Mouse (Mus musculus): ENCODE data around the gene Rreb1. TPM values are rescaled to one million over a fixed set of nuclear protein-coding genes. Genes with fewer than 3 reads are reported as not detected.
A peak's percentile ranks its signal among the peaks of the same experiment; 100 is the strongest.

Rreb1 gene
- total and polyA plus RNA-seq, 2 experiments: 9.0 to 12.4 TPM

DNA sequence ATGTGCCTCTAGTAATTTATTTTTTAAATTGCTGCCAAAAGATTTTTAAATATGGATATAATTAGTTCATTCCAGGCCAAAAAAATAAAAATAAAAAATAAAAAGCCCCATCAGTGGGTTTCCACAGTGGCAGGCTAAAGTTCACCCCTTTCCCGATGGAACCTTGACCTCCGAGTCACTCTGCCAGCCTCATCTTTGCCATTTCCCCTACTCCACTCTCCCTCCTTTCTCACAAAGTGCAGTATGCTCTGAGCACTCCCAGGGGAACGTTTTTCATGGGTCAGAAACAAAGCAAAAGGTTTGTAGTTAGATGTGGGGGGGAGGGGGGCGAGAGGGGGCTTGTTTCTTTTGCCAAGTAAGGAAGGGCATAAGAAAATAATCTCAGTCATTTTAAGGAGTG lies 98.6 kb downstream of the Rreb1 start:
- TF ChIP-seq CTCF (IDR thresholded peaks at IDR 0.05; ENCODE audit: low read depth, low read length) (no peak), POLR2A (IDR thresholded peaks at IDR 0.05; ENCODE audit: extremely low read depth, insufficient read depth, low read length) (no peak)
- H3K4me1 ChIP-seq (ENCODE audit: control insufficient read depth, insufficient read depth, low read length): peaks cover 65% of the 10 kb centered on the region

DNA sequence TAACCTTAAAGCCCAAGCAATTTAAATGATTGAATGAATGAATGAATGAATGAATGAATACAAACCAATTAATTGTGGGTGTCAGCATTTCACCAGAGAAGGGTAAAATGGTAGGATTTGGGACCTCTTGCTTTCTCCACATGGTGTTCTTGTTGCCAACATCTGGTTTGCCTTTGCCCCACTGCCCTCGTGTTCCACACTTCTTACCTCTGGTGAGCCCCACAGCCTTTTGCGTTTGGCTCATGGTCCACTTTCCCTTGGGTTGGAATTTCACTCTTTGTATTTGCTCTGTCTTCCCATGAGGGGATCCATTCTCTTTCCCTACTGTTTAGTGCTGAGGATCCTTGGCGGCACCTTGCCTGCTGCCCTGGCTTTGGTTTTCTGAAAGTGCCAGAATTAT lies 99.0 kb downstream of the Rreb1 start:
- no peaks in the 10 kb centered on the region for H3K36me3 ChIP-seq (ENCODE audit: control insufficient read depth, insufficient read depth, low read length)
- peaks cover 66% of the 10 kb centered on the region for H3K4me1 ChIP-seq (ENCODE audit: control insufficient read depth, insufficient read depth, low read length)
- 24% methylated on average over 3 of the region's 3 CpGs for WGBS
- H3K27ac ChIP-seq (replicated peaks; ENCODE audit: insufficient read depth, low read depth, low read length): peak overlapping the region; percentile 89
- no peaks in the 10 kb centered on the region for H3K27me3 ChIP-seq (ENCODE audit: control insufficient read depth, insufficient read depth, low read length)
- no peak overlapping the region for H3K4me3 ChIP-seq (ENCODE audit: insufficient read depth, low read depth, low read length)
- H3K9ac ChIP-seq (ENCODE audit: low read depth, low read length): no peak overlapping the region
- TF ChIP-seq POLR2A (IDR thresholded peaks at IDR 0.05; ENCODE audit: extremely low read depth, insufficient read depth, low read length) (no peak), CTCF (IDR thresholded peaks at IDR 0.05; ENCODE audit: low read depth, low read length) (no peak)
- peak; percentile 85 for DNase-seq (ENCODE audit: extremely low read depth, low read depth, low spot score)
- H3K79me2 ChIP-seq (ENCODE audit: control insufficient read depth, insufficient read depth, low read length): peaks cover 60% of the 10 kb centered on the region

More for the DNA sequence above, 98.6 kb downstream of the Rreb1 start:
- Histone ChIP-seq H3K27ac (replicated peaks; ENCODE audit: insufficient read depth, low read depth, low read length) (peak overlapping the region; percentile 38; the same call in 1 of the 2 replicates), H3K27me3 (ENCODE audit: control insufficient read depth, insufficient read depth, low read length) (no peaks in the 10 kb centered on the region), H3K9ac (ENCODE audit: low read depth, low read length) (no peak overlapping the region), H3K4me3 (ENCODE audit: insufficient read depth, low read depth, low read length) (no peak overlapping the region), H3K36me3 (ENCODE audit: control insufficient read depth, insufficient read depth, low read length) (no peaks in the 10 kb centered on the region), H3K79me2 (ENCODE audit: control insufficient read depth, insufficient read depth, low read length) (peaks cover 59% of the 10 kb centered on the region)
- WGBS: 21% methylated on average over 4 of the region's 4 CpGs
- peak; percentile 82 for DNase-seq (ENCODE audit: extremely low read depth, low read depth, low spot score)

DNA sequence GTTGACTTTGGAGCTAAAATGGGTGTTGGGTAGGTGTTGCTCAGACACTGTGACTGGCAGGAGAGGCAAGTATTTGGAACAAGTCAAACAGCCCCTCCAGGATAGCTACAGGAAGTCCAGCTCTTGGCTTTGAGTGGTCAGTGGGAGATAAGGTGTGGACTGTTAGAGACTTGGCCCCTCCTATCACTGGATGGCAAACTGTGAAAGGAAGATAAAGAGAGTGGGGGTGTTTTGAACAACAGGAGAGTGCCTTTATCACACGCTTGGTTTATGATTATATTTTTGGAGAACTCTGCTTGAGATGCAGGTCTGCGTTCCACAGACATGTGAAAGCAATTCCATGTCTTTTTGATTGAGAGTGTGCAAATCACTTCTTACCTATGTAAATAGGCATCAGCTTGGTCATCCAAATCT lies 100.7 kb downstream of the Rreb1 start:
- no peak for DNase-seq (ENCODE audit: extremely low read depth, low read depth, low spot score)
- no peaks in the 10 kb centered on the region for H3K27me3 ChIP-seq (ENCODE audit: control insufficient read depth, insufficient read depth, low read length)
- H3K9ac ChIP-seq (ENCODE audit: low read depth, low read length): no peak overlapping the region
- peaks cover 61% of the 10 kb centered on the region for H3K79me2 ChIP-seq (ENCODE audit: control insufficient read depth, insufficient read depth, low read length)
- H3K4me3 ChIP-seq (ENCODE audit: insufficient read depth, low read depth, low read length): no peak overlapping the region
- peak overlapping the region; percentile 86 for H3K27ac ChIP-seq (replicated peaks; ENCODE audit: insufficient read depth, low read depth, low read length)
- H3K36me3 ChIP-seq (ENCODE audit: control insufficient read depth, insufficient read depth, low read length): no peaks in the 10 kb centered on the region
- TF ChIP-seq CTCF (IDR thresholded peaks at IDR 0.05; ENCODE audit: low read depth, low read length) (no peak), POLR2A (IDR thresholded peaks at IDR 0.05; ENCODE audit: extremely low read depth, insufficient read depth, low read length) (no peak)
- 54% methylated on average over 2 of the region's 2 CpGs for WGBS
- H3K4me1 ChIP-seq (ENCODE audit: control insufficient read depth, insufficient read depth, low read length): peaks cover 66% of the 10 kb centered on the region

DNA sequence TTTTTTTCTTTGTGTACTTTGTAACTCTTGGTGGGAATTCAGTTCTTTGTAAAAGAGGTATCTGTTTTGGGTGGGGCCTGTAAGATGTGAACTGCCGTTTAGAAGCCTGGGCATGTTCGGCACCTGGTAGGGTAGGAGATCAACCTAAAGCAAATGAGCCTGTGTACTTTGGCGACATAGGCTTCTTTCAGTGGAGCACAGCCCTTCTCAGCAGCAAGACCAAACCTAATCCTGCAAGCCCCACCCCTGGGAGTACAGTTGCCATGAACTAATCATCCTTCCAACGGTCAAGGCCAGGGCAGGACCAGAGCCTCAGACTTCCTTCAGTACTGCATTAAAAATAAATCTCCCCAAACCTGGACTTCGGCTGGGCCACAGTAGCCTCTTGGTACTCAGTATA lies 101.4 kb downstream of the Rreb1 start:
- no peak overlapping the region for H3K9ac ChIP-seq (ENCODE audit: low read depth, low read length)
- TF ChIP-seq POLR2A (IDR thresholded peaks at IDR 0.05; ENCODE audit: extremely low read depth, insufficient read depth, low read length) (no peak), CTCF (IDR thresholded peaks at IDR 0.05; ENCODE audit: low read depth, low read length) (no peak)
- peak; percentile 81 for DNase-seq (ENCODE audit: extremely low read depth, low read depth, low spot score)
- peaks cover 65% of the 10 kb centered on the region for H3K4me1 ChIP-seq (ENCODE audit: control insufficient read depth, insufficient read depth, low read length)
- H3K27ac ChIP-seq (replicated peaks; ENCODE audit: insufficient read depth, low read depth, low read length): peak overlapping the region; percentile 86
- whole genome bisulfite sequencing: 9% methylated on average over 5 of the region's 5 CpGs
- H3K79me2 ChIP-seq (ENCODE audit: control insufficient read depth, insufficient read depth, low read length): peaks cover 62% of the 10 kb centered on the region
- no peak overlapping the region for H3K4me3 ChIP-seq (ENCODE audit: insufficient read depth, low read depth, low read length)
- no peaks in the 10 kb centered on the region for H3K27me3 ChIP-seq (ENCODE audit: control insufficient read depth, insufficient read depth, low read length)
- H3K36me3 ChIP-seq (ENCODE audit: control insufficient read depth, insufficient read depth, low read length): no peaks in the 10 kb centered on the region

- Histone ChIP-seq H3K27ac (replicated peaks; ENCODE audit: insufficient read depth, low read depth, low read length) (peak overlapping the region; percentile 86), H3K27me3 (ENCODE audit: control insufficient read depth, insufficient read depth, low read length) (no peaks in the 10 kb centered on the region), H3K9ac (ENCODE audit: low read depth, low read length) (no peak overlapping the region; the same call in 1 of the 2 replicates), H3K36me3 (ENCODE audit: control insufficient read depth, insufficient read depth, low read length) (no peaks in the 10 kb centered on the region), H3K4me3 (ENCODE audit: insufficient read depth, low read depth, low read length) (no peak overlapping the region), H3K79me2 (ENCODE audit: control insufficient read depth, insufficient read depth, low read length) (peaks cover 61% of the 10 kb centered on the region), H3K4me1 (ENCODE audit: control insufficient read depth, insufficient read depth, low read length) (peaks cover 65% of the 10 kb centered on the region)
- DNase-seq (ENCODE audit: extremely low read depth, low read depth, low spot score): no peak
- TF ChIP-seq CTCF (IDR thresholded peaks at IDR 0.05; ENCODE audit: low read depth, low read length) (no peak), POLR2A (IDR thresholded peaks at IDR 0.05; ENCODE audit: extremely low read depth, insufficient read depth, low read length) (no peak)
- WGBS: 16% methylated on average over 1 of the region's 1 CpGs
Observed at GRCm38 (mm10) chr13:37880035-37880434, 101.8 kb downstream of the Rreb1 start.

- no peaks in the 10 kb centered on the region for H3K36me3 ChIP-seq (ENCODE audit: control insufficient read depth, insufficient read depth, low read length)
- WGBS: 10% methylated on average over 9 of the region's 9 CpGs
- H3K9ac ChIP-seq (ENCODE audit: low read depth, low read length): peak overlapping the region; percentile 51
- TF ChIP-seq CTCF (IDR thresholded peaks at IDR 0.05; ENCODE audit: low read depth, low read length) (no peak), POLR2A (IDR thresholded peaks at IDR 0.05; ENCODE audit: extremely low read depth, insufficient read depth, low read length) (0 out of 2 replicates have a peak, but pooled peaks have one; percentile 4)
- peaks cover 65% of the 10 kb centered on the region for H3K79me2 ChIP-seq (ENCODE audit: control insufficient read depth, insufficient read depth, low read length)
- peak overlapping the region; percentile 86 for H3K27ac ChIP-seq (replicated peaks; ENCODE audit: insufficient read depth, low read depth, low read length)
- H3K4me1 ChIP-seq (ENCODE audit: control insufficient read depth, insufficient read depth, low read length): peaks cover 63% of the 10 kb centered on the region
- no peak overlapping the region for H3K4me3 ChIP-seq (ENCODE audit: insufficient read depth, low read depth, low read length)
- no peaks in the 10 kb centered on the region for H3K27me3 ChIP-seq (ENCODE audit: control insufficient read depth, insufficient read depth, low read length)
- DNase-seq (ENCODE audit: extremely low read depth, low read depth, low spot score): peak; percentile 88
Observed at GRCm38 (mm10) chr13:37880581-37881130, 102.5 kb downstream of the Rreb1 start.

All from liver, adult 2 months (tissue).